Mouse (Mus musculus): ENCODE results near the gene Bnip3.

GRCm38 (mm10) chr7:138872956-138873355, 36.4 kb downstream of the Bnip3 start:
- TF ChIP-seq CTCF (IDR thresholded peaks at IDR 0.05; ENCODE audit: control insufficient read depth, insufficient read depth, insufficient replicate concordance, low read depth, low read length), result no peak
- no peak for TF ChIP-seq POLR2A (IDR thresholded peaks at IDR 0.05; ENCODE audit: control insufficient read depth, low read depth, low read length)

Data from testis, adult 2 months (tissue).